Mouse (Mus musculus) CH12F3 (cell line): ENCODE results near the gene Clec2e.
"Not testable (repeated sequence)": the region's sequence is repeated elsewhere in the genome, so short reads cannot be mapped to it uniquely, and the experiment has no call there.

Source experiments
- in situ Hi-C: fragments of 300-500 bp; cut with MboI; formaldehyde crosslinking; loops from 2 replicates; pipeline ENCODE4 v1.14.3; 2020; ENCODE audit warnings: low sequenced_read_pairs

The Clec2e gene

GRCm38 (mm10) chr6:129100794-129101193 is at the start of gene Clec2e:
Gene Clec2e (minus strand): TSS chr6:129100913.
- in situ Hi-C loops: not testable (repeated sequence)

- in situ Hi-C loops: no loop called here
Measured at GRCm38 (mm10) chr6:129146812-129147211, 46.1 kb upstream of the Clec2e start.

GRCm38 (mm10) chr6:129132604-129133341 is 32.1 kb upstream of the Clec2e start:
- in situ Hi-C loops: no loop called here

- in situ Hi-C loops: no loop called here
Measured at GRCm38 (mm10) chr6:129126861-129127260, 26.1 kb upstream of the Clec2e start.

DNA sequence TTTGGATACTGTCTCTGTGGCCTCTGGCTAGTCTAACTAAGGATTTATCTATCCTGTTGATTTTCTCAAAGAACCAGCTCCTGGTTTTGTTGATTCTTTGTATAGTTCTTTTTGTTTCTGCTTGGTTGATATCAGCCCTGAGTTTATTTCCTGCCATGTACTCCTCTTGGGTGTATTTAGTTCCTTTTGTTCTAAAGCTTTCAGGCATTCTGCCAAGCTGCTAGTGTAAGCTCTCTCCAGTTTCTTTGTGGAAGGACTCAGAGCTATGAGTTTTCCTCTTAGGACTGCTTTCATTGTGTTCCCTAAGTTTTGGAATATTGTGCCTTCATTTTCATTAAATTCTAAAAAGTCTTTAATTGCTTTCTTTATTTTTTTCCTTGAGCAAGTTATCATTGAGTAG is 23.8 kb upstream of the Clec2e start:
- in situ Hi-C loops: not testable (repeated sequence)

GRCm38 (mm10) chr6:129116223-129116622 is 15.5 kb upstream of the Clec2e start:
- in situ Hi-C loops: no loop called here

DNA sequence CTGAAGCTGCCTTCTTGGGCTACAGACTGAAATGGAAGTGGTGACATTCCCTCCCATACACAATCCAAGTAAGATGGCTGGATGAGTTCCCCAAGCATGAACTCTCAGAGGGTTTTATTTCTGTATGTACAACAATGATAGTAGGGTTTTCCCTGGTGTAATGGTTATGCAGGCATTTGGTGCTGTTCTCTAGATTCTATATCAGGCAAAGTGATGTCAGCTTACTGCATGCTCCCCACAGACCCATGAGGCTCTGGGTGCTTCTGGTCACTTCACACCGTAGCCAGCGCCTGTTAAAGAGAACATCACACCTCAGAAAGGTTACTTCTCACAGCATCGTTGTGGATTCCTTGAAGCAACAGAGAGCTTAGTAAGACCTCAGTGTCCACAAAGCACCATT is 13.5 kb upstream of the Clec2e start:
- in situ Hi-C loops: not testable (repeated sequence)

DNA sequence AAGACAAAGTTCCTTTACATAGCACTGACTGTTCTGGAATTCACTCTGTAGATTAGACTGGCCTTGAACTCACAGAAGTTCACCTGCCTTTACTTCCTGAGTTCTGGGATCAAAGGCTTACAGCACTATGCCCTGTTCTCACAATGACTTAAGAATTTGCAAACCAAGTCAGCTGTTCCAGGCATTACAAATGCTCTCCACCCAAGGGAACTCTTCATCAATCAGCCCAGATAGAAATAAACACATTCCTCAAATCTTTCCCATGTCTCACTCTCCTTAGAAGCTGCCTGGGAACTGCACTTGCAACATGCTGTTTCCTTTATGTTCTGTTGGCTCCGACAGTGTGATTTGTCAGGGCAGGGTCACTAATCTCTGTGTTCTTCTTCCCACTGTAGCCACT is 13.1 kb upstream of the Clec2e start:
- in situ Hi-C loops: no loop called here

DNA sequence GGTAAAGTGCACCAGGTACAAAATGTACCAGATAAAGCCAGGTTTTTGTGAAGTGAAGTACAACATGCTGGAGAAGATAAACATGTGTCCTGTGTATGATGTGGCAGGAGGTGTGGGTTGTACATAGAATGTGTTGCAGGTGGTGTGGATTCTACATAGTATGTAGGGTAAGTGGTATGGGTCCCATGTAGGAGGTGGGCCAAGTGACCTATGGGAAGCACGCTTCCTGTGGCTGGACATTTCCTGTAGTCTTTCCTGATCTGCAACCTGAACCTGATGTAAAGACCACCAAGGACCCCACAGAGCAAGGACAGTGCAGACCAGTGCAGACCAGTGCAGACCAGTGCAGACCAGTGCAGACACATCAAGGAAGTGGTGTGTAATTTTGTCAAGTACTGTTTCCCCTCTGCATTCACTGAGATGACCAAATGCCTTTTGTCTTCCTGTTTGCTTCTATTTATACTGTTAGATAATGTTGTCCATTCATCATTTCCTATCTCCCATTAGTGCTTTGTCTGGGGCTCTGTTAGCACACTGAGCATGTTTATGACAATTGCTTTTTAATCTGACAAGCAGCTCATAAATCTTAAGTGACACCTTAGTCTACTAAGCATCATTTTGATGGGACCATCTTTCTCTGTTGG is 12.4 kb upstream of the Clec2e start:
- in situ Hi-C loops: no loop called here

GRCm38 (mm10) chr6:129112526-129112925 is 11.8 kb upstream of the Clec2e start:
- in situ Hi-C loops: no loop called here

GRCm38 (mm10) chr6:129107916-129108315 is 7.2 kb upstream of the Clec2e start:
- in situ Hi-C loops: no loop called here

- in situ Hi-C loops: no loop called here
Measured at GRCm38 (mm10) chr6:129102858-129103555, 2.3 kb upstream of the Clec2e start.

DNA sequence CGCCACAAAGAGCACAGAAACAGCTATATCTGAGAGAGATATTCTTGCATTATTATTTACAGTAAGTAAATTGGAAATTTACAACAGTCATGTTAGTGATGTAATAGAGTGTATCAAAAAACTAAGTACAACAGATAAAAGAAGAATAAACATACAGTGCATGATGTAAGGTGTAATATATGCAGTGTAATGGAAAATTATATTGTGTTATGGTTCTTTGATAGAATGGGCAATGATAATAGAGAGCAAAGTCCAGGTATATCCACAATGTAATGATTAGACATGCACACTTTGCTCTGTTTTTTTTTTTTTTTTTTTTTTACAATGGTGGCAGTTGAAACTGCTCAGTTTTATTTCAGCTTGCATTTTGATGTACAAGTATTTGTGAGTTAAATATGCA is 891 bp upstream of the Clec2e start:
- in situ Hi-C loops: no loop called here

- in situ Hi-C loops: no loop called here
Measured at GRCm38 (mm10) chr6:129097929-129098328, 2.8 kb downstream of the Clec2e start.

- in situ Hi-C loops: no loop called here
Measured at GRCm38 (mm10) chr6:129095166-129095565, 5.5 kb downstream of the Clec2e start.

DNA sequence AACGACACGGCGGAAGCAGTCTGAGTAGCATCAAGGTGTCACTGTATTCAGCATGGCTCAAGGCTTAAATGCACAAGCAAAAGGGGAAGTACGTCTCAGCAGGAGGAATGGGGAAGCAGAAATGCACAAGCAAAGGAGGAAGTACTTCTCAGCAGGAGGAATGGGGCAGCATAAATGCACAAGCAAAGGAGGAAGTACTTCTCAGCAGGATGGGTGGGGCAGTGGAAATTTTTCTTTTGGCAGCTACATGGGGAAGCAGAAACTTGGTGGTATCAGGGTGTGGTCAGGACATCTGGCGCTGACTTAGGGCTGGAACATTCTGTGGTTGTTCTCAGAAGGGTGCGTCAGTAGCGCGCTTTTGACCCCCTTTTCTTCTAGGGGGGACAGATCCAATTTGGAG is 12.1 kb downstream of the Clec2e start:
- in situ Hi-C loops: not testable (repeated sequence)

DNA sequence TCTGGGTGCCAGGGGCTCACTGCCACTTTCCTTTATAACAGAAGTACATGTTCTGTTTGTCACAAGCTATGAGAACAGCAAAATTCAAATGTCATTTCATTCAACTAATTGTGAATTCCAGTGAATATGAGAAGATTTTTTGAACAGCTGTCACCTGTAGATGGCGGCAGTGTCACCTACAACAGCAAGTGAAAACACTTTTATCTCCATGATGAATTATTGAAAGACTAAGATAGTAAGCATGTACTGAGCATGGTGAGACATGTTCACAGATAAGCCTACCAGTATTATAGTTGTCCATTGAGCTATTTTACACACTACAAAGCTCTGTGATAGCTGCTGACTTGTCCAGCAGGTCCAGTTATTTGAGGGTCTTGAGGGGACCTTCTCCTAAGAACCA is 12.6 kb downstream of the Clec2e start:
- in situ Hi-C loops: no loop called here

DNA sequence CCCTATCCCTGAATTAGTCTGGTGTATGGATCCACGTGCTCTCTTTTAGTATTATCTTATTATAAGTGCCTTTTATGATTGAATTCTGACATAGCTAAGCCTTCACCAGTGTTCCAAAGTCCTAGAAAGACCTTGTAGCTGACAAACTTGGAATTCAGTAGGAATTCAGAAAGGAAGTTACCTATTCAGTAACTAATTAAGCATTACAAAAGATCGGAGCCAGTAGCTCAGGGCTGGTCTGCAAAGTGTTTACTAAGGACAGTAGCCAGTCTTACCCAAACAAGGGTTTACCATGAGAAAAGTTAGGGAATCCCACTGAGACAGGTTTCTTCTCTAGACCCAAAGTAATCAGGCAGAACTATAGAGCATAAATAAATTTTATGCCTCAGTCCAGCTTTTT is 14.7 kb downstream of the Clec2e start:
- in situ Hi-C loops: not testable (repeated sequence)

DNA sequence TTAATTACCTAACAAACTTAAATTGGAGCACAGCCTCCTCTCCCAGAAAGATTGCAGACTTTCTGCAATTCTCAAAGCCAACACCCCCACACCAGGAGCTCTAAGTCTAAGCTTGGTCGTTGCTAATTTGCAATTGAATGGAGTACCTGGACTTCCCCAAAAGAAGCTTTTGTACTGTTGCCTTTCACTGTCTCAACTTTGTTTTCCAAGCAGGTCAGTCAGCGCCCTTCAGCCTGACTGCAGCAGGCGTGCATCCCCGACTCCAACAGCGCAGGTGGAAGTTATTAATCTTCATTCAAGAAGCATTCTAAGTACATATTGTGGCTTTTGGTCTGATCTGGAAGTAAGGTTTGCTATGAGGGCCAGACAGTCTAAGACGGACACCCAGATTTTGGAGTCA is 15.6 kb downstream of the Clec2e start:
- in situ Hi-C loops: no loop called here

GRCm38 (mm10) chr6:129066986-129067385 is 33.7 kb downstream of the Clec2e start:
- in situ Hi-C loops: no loop called here

DNA sequence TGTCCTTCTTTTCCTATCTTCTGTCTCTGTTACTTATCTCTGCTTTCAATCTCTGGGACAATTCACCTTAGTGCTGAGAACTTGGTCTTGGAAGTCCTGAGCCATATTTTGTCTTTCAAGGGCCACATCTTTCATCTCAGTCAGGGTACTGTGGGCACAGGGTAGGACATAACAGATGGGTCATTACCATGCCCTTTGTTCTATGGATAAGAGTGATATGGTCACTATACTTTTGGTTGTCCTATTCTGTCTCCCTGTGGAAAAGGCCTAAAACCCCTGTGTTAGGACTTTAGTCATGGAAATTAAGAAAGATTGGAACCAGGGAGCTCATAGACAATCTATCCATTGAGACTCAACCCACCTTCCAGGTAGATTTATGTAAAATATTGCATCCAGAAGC is 34.2 kb downstream of the Clec2e start:
- in situ Hi-C loops: no loop called here

- in situ Hi-C loops: no loop called here
Measured at GRCm38 (mm10) chr6:129065857-129066256, 34.9 kb downstream of the Clec2e start.
